Mouse (Mus musculus) heart, postnatal 10 days (tissue): Measurements from ENCODE around the gene Dbndd2. TPM values are rescaled to one million over a fixed set of nuclear protein-coding genes. Genes with fewer than 3 reads are reported as not detected.

Source experiments
- DNase-seq, 2 experiments: peaks; one replicate each; pipeline ENCODE4 v3.0.0; 2021
- intact Hi-C: fragments of 180-260 bp; cut with DNase I; formaldehyde crosslinking; loops from one replicate; pipeline ENCODE4 v1.15.1; 2025
- total RNA-seq, 2 experiments: library from RNA; stranded (reverse); gene quantifications; 2 replicates each; pipeline ENCODE4 v1.2.3; 2021

Dbndd2 gene
- total RNA-seq, 2 experiments from 2014 or later = 17.1 to 18.9 TPM

DNA sequence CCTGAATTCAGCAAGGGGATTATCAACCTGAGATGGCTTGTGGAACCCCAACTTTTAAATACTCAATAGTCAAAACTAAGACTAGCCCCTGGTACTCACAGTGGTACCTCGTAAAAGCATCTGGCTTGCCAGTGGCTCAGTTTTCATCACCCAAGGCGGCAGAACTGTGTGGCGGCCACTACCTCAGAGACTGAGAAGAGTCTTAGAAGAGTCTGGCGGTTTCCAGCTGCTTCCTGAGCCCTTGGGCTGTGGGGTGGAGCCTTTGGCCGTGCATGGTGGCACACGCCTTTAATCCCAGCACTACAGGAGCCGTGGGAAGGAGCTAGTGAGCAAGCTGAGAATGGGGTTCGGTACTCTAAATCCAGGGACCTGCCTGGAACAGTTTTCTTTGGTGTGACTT is 36.4 kb downstream of the Dbndd2 start:
- no peak for DNase-seq
- intact Hi-C loops = loop anchor here (10.0 kb wide), 1 partner anchor 417 kb away; no protein-coding TSS in a partner anchor

GRCm38 (mm10) chr2:164523301-164523773 is 37.4 kb downstream of the Dbndd2 start:
- intact Hi-C loops = loop anchor here (10.0 kb wide), 1 partner anchor 419 kb away; no protein-coding TSS in a partner anchor
- no peak for DNase-seq

DNA sequence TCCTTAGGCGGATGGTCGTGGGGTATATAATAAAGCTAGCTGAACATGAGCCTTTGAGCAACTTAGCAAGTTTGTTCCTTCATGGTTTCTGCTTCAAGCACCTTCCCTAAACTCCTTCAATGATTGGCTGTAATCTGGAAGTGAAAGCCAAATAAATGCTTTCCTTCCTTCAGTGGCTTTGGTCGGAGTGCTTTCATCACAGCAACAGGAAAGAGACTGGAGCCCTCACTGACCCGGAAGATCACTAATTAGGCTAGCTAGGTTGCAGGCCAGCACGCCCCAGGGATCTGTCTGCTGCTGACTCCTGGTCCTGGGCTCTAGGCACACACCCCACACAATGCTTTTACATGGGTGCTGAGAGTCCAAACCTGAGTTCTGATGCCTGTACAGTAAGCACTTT is 42.7 kb downstream of the Dbndd2 start:
- no peak for DNase-seq
- intact Hi-C loops = loop anchor here (10.0 kb wide), 1 partner anchor 424 kb away; no protein-coding TSS in a partner anchor

DNA sequence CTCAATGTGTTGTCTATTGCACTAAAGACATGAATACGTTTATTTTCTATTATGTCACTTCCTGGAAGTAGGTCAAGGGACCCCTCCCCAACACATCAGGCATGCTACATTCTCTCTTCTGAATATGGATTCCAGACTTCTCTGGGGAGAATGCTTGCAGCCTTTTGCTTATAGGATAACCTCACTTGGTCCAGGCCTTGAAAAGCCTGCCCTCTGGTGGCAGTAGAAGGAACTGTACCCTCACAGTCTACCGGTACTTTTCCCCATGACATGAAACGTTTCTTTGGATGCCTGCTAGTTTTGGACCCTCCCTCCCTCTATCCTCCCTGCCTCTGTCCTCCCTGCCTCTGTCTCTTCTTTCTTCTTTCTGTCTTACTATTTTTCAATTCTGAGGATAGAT is 45.3 kb downstream of the Dbndd2 start:
- intact Hi-C loops = loop anchor here (2.0 kb wide), 1 partner anchor 114 kb away; no protein-coding TSS in a partner anchor
- peak; percentile 75 to 84 for DNase-seq

- DNase-seq = no peak
- intact Hi-C loops = no loop called here
Measured at GRCm38 (mm10) chr2:164534315-164534714, 48.4 kb downstream of the Dbndd2 start.

GRCm38 (mm10) chr2:164537003-164537402 is 51.1 kb downstream of the Dbndd2 start:
- intact Hi-C loops = no loop called here
- no peak for DNase-seq

DNA sequence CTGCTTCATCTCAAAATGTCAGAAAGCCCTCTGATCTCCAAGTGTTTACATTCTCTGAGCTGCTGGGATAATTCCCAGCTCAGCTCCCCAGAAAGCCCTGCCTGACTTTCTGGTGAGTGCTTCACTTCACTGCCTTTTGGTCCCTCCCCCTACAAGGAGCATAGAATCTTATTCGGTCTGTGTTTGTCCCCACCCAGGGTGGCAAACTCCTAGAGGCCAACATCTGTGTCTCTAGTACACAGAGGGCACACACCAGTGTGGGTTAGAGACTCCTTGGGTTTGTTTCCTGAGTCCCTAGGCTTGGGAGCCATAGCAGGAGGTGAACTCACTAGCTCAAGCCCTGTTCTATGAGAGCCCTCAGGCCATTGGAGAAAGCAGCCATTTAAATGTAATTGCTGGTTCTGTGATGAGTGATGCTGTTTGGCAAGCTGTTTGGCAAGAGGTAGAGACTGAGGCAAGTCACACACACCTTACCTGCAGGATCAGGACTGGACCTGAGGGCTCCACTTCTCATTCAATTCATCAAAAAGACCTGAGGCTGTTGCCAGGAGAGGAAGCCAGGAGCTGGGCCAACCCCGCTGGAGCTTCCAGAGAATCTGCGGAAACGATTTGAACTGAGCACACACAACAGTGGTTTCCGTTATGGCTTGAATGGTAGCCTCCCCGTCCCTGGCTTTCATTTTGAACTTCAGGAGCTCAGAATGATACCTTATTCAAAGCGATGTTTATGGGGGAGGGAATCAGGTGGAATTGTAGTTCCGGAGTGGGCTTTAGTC is 54.9 kb downstream of the Dbndd2 start:
- peak in 1 of 2 experiments; percentile 33 for DNase-seq

DNA sequence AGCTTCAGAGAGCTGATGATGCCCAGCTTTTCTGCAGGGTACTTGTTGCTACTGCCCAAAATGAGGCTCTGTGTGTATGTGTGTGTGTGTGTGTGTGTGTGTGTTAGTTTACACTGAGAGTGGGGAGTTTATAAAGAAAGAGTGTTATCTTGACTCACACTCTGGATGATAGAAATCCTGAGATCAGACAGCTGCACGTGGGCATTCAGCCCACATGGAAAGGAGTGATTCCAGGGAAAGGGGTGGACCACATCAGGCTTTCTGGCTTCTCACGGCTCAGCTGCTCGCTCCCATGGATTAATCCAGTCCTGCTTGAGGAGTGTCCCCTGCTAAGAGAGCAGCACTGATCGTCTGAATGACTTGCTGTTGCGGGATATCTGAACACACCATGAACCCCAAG is 56.2 kb downstream of the Dbndd2 start:
- DNase-seq = no peak
- intact Hi-C loops = no loop called here

More for the DNA sequence above, 54.9 kb downstream of the Dbndd2 start:
- intact Hi-C loops = no loop called here

DNA sequence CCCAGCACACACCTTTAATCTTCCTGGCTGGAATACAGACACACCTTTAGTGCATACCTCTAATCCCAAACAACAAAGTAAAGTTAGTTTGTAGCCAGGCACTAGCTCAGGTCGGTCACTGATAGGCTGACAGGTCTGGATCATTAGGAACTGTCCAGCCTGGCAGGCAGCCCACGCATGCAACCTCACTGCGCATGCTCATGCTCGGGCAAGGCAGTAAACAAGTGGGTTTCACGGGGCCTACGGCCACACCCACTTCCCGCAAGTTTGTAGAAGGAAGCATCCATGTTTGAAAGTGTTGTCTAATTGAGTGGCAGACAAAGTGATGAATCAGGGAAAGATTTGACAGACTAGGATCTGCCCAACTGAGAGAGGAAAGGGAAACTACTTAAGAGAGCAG is 56.7 kb downstream of the Dbndd2 start:
- no peak for DNase-seq
- intact Hi-C loops = no loop called here

Other genes starting within 250 kb of the Dbndd2 start
- not detected for gene Svs2, start 247.6 kb upstream of the Dbndd2 start, total RNA-seq
- not detected for gene Svs3b, start 229.5 kb upstream of the Dbndd2 start, total RNA-seq
- gene Svs4, start 207.6 kb upstream of the Dbndd2 start, total RNA-seq = not detected
- not detected for gene Svs3a, start 196.8 kb upstream of the Dbndd2 start, total RNA-seq
- gene Svs6, start 169.4 kb upstream of the Dbndd2 start, total RNA-seq = not detected
- gene Svs5, start 153.4 kb upstream of the Dbndd2 start, total RNA-seq = not detected
- under 1 TPM; 0.45 to 0.77 TPM for gene Slpi, start 97.0 kb upstream of the Dbndd2 start, total RNA-seq
- gene Rbpjl, start 83.0 kb upstream of the Dbndd2 start, total RNA-seq = not detected
- 1 to 10 TPM; 1.2 to 2.3 TPM for gene Matn4, start 80.9 kb upstream of the Dbndd2 start, total RNA-seq
- 10 to 100 TPM; 24.3 to 39.3 TPM for gene Sdc4, start 42.2 kb upstream of the Dbndd2 start, total RNA-seq
- gene Sys1, start 29.1 kb upstream of the Dbndd2 start, total RNA-seq = 10 to 100 TPM; 21.3 to 25.1 TPM
- gene Gm20458, start 25.1 kb upstream of the Dbndd2 start, total RNA-seq = 1 to 10 TPM; 5.5 to 7.4 TPM
- not detected for gene Trp53tg5, start 12.4 kb upstream of the Dbndd2 start, total RNA-seq
- 10 to 100 TPM; 56.4 to 56.8 TPM for gene Pigt, start 11.4 kb downstream of the Dbndd2 start, total RNA-seq
- gene Wfdc2, start 76.3 kb downstream of the Dbndd2 start, total RNA-seq = 1 to 10 TPM in 1 of 2 experiments, under 1 TPM in 1; 0.84 to 1.0 TPM
- gene Spint3, start 87.4 kb downstream of the Dbndd2 start, total RNA-seq = not detected
- gene Wfdc6a, start 99.3 kb downstream of the Dbndd2 start, total RNA-seq = not detected
- not detected for gene Eppin, start 107.5 kb downstream of the Dbndd2 start, total RNA-seq
- gene Wfdc6b, start 127.4 kb downstream of the Dbndd2 start, total RNA-seq = not detected
- gene Wfdc8, start 127.5 kb downstream of the Dbndd2 start, total RNA-seq = not detected
- not detected for gene Wfdc16, start 152.7 kb downstream of the Dbndd2 start, total RNA-seq
- gene Wfdc10, start 169.9 kb downstream of the Dbndd2 start, total RNA-seq = not detected
- not detected for gene Wfdc9, start 170.5 kb downstream of the Dbndd2 start, total RNA-seq
- not detected for gene Wfdc11, start 188.0 kb downstream of the Dbndd2 start, total RNA-seq
- gene Wfdc13, start 199.0 kb downstream of the Dbndd2 start, total RNA-seq = not detected
- gene Spint4, start 212.4 kb downstream of the Dbndd2 start, total RNA-seq = not detected
- not detected for gene Spint5, start 229.2 kb downstream of the Dbndd2 start, total RNA-seq